Mouse (Mus musculus) thymus, postnatal 10 days (tissue): Measurements from ENCODE around the gene Oosp2.

ENCODE experiments used
- DNase-seq, 2 experiments: peaks; one replicate each; pipeline ENCODE4 v3.0.0; 2021; ENCODE audit warnings: low spot score in 2 of 2

Oosp2 gene

GRCm38 (mm10) chr19:11660459-11660858 is at the start of gene Oosp2:
Oosp2 (minus strand) TSS chr19:11660559.
- no peak for DNase-seq

DNA sequence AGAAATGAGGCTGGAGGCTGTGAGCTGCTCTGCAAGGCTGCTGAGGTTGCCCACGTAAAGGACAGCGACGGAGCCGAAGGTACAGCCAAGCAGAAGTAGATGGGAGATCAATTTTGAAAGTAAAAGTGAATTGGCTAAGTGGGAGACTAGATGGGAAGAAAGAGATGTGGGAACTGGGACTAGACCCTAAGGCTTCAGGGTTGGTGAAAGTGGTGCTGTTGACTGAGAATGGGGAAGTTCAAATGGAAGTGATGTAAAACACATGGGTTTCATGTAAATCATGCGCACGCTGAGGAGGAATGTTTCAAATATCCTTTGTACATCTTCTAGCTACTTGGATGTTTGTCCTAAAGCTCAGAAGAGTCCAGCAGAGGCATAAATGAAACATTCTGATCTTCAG is 38.0 kb upstream of the Oosp2 start:
- DNase-seq: no peak

DNA sequence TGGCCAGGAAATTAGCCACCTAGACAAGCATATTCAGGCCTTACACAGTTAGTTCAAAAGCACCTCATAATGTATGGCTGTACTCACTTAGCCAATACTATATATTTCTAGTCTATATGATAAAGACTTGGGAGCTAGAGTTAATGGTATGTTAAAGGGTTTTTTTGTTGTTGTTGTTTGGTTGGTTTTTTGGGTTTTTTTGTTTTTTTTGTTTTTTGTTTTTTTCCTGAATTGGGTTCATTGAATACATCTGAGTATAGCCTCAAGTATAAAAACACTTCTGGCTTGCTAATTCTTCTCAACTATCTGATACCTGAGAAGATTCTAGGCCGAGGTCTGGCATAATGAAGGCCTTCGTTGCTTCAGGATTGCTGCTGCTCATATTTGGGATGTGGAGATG is 36.4 kb upstream of the Oosp2 start, which contains the start of gene Oosp3:
Gene Oosp3, plus strand, starts transcription at position 301 of the 400 bp plus-strand sequence.
- no peak for DNase-seq

GRCm38 (mm10) chr19:11691454-11691853 is 31.1 kb upstream of the Oosp2 start:
- DNase-seq: no peak

GRCm38 (mm10) chr19:11690839-11691238 is 30.5 kb upstream of the Oosp2 start, which contains the start of gene Oosp1:
Oosp1 (minus strand) TSS chr19:11691150.
- peak in 1 of 2 experiments; percentile 5 for DNase-seq

- DNase-seq: no peak
These were observed 1.2 kb upstream of the Oosp2 start for GRCm38 (mm10) chr19:11661562-11661961.

DNA sequence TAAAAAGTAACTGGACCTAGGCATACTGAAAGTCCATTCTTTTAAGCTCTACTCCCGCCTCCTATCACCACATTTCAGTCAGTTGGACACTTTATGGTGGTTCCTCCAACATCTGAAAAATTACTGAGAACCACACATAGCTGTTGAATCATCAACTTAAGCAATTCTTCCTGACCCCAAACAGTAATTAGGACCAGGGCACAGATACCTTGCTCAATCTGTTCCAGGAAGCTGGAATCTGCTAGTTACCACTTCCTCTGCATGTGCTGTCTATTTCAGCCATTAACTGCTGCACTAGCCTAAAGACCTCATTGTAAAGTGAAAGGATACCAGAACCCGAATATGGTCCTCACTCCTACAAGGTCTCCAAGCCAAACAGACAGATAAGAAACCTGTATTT is 1.2 kb downstream of the Oosp2 start:
- DNase-seq: no peak

- DNase-seq: no peak
These were observed 10.8 kb downstream of the Oosp2 start for GRCm38 (mm10) chr19:11649564-11649963.

- DNase-seq: no peak
These were observed 14.2 kb downstream of the Oosp2 start for GRCm38 (mm10) chr19:11646166-11646565.

DNA sequence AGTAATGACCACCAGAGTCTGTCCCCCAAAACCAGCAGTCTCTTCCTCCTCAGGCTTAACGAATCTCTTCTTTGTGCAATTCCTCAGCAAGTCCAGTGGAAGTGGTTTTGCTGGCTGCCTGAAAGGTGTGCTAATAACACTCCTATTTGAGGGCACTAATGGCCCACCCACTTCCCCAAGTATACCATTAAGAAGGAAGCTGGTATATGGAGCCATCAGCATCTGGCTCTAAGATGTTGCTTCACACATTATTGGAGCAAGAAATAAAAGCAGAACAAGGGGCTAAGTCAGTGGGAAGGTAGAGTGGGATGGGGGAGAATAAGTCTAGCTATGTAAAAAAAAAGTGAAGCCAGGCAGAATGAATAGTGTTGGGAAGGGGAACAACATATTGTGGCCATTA is 19.6 kb downstream of the Oosp2 start, which contains the start of gene Ms4a3:
Gene Ms4a3, minus strand, starts transcription at position 120 of the 400 bp plus-strand sequence.
- DNase-seq: no peak

DNA sequence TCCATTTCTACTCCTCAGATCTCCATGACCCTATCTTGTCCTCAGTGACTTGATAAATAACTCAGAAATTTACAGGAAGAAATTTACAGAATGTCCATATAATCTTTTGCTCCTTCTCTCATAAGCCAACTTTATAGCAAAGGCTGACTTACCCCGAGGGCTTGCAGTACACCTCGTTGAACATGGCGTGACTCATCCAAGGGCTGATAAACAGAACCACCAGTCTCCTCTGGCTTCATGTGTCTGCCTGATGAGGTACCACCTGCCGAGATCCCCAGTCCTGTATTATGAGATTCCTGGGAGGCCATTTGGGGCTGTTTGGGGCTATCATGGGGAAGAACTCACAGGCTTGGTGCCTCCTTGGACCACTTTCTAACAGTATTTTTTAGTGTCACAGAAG is 21.3 kb downstream of the Oosp2 start:
- DNase-seq: no peak

- no peak for DNase-seq
These were observed 24.8 kb downstream of the Oosp2 start for GRCm38 (mm10) chr19:11635572-11635971.

GRCm38 (mm10) chr19:11634330-11634729 is 26.0 kb downstream of the Oosp2 start:
- no peak for DNase-seq

- no peak for DNase-seq
These were observed 26.6 kb downstream of the Oosp2 start for GRCm38 (mm10) chr19:11633732-11634131.

- DNase-seq: no peak
These were observed 35.1 kb downstream of the Oosp2 start for GRCm38 (mm10) chr19:11625231-11625630.

DNA sequence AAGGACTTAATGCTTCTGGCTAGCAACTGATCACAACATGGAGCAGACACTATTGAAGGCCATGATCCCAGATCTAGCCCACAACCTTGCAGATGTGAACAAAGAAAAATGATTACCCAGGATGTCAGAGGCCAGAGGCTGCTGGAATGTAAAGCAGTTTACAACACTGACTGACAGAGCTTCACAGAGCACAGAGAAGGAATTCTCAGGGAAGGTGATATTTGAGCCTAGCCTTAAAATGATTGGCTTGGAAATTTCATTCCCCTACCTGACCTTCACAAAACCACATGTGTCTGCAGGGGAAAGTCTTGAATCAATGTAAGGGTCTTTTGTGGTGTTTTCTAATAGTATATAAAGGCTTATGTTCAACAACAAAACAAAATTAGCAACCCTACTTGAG is 35.6 kb downstream of the Oosp2 start:
- no peak for DNase-seq

GRCm38 (mm10) chr19:11623551-11623950 is 36.8 kb downstream of the Oosp2 start, which contains the start of gene Ms4a2:
Ms4a2 (minus strand) TSS chr19:11623719.
- DNase-seq: no peak

DNA sequence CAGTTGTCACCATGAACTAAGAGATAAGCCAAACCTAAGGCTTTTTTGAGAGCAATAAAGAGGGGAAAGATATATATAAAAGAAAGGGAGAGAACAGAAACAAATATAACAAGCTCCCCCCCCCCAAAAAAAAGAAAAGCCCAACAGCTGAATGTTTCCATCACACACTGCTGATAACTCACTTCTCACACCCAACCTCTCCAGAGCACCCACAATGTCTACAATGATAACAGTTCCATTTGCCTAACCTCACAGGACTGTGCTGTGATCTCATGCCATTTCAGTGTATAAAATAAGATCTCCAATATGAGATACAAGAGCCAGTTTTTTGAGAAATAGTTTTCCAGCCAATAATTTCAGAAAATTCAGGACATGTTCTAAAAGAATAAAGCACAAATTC is 42.4 kb downstream of the Oosp2 start:
- no peak for DNase-seq

GRCm38 (mm10) chr19:11614805-11615204 is 45.6 kb downstream of the Oosp2 start:
- DNase-seq: no peak

GRCm38 (mm10) chr19:11613776-11614443 is 46.4 kb downstream of the Oosp2 start:
- DNase-seq: no peak

- no peak for DNase-seq
These were observed 47.3 kb downstream of the Oosp2 start for GRCm38 (mm10) chr19:11613084-11613483.

DNA sequence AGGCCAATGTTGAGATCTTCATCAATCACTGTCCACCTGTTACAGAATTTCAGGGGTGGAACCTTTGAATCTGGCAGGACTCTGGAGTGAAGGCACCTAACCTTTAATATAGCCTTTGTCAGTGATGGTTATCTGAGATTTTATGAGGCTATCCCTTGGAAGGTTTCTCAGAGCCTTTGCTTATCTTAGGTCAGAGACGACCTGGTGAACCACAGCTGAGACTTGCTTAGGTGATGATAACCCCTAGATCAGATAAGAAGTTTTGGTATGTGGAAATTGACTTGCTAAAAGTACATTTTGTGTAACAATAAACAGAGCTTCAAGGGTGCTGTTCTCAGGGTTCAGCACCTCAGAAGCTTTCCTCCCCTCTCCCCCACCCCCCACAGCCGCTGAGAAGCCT is 48.1 kb downstream of the Oosp2 start:
- no peak for DNase-seq

DNA sequence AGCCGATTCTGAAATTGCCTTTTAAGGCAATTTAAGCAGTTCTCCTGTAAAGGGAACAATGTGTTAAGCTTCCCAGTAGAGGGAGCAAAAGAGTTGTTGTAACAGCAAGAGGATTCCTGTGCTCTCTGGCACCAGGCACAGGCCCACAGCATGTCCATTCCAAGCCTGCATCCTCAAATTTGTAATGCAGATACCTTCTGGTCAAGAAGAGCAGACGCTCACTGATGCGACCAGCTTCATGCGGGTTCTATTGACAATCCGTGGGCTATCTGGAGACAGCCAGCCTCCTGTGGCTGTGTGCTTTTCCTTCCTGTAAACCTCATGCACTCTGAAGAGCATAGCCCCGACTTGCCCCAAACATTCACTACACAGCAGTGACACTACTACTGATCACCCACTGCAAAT is 48.8 kb downstream of the Oosp2 start:
- DNase-seq: peak in 1 of 2 experiments; percentile 42

DNA sequence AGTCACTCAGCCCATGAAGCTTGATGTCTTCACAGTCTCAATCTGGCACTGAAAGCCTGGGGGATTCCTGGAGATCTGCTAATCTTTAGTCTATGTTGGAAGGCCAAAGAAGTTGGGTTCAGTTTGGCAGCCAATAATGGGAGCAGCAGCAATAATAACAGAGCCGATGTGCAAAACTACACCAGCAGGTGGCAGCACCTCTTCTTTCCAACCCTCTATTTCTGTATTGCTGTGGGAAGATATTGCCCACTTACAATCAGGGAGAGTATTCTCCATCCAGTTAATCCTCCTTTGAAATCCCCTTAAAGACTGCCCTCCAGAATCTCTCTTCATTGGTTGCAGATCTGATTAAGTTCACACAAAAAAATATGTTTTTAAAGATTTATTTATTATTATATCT is 52.2 kb downstream of the Oosp2 start:
- peak in 1 of 2 experiments; percentile 49 for DNase-seq
